Mouse (Mus musculus) embryonic fibroblast, embryonic 13.5 days (primary cell): ENCODE measurements around the gene Shroom3.

ENCODE experiments used
- CTCF ChIP-seq: IDR thresholded peaks from 2 replicates; pipeline ENCODE4 v1.5.1; 2011; ENCODE audit warnings: mild to moderate bottlenecking, control low read depth, low read length, moderate library complexity, borderline replicate concordance; ENCODE audit not compliant: insufficient read depth
- POLR2A ChIP-seq: IDR thresholded peaks from 2 replicates; pipeline ENCODE4 v1.6.1; 2011; ENCODE audit warnings: low read depth, mild to moderate bottlenecking, control low read depth, low read length, moderate library complexity

DNA sequence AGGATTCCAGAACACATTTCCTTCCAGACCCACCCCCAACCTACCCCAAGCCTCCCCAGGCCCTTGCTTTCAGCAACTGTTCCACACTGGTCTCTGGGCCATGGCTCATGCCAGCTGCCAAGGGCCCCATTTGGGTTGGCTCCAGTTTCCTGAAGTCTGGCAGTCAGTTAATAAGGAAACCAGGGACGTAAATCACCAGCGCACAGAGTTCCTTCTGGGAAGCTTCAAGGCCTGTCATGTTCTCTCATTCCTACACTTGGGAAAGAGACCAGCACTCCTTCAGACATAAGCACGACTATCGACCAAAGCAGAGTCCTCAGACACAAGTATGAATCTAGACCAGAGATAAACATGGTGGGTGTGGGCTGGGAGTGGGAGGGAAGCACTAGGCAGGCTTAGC is 202.9 kb downstream of the Shroom3 start:
- no peak for TF ChIP-seq POLR2A
- no peak for TF ChIP-seq CTCF
